Mouse (Mus musculus) B cell, adult 2 months (primary cell): ENCODE data around the gene Gbf1.
"Not testable (repeated sequence)": the region's sequence is repeated elsewhere in the genome, so short reads cannot be mapped to it uniquely, and the experiment has no call there.

ENCODE experiments used
- DNase-seq, 2 experiments: peaks; one replicate each; pipeline ENCODE4 v3.0.0; 2022

Gbf1 gene

DNA sequence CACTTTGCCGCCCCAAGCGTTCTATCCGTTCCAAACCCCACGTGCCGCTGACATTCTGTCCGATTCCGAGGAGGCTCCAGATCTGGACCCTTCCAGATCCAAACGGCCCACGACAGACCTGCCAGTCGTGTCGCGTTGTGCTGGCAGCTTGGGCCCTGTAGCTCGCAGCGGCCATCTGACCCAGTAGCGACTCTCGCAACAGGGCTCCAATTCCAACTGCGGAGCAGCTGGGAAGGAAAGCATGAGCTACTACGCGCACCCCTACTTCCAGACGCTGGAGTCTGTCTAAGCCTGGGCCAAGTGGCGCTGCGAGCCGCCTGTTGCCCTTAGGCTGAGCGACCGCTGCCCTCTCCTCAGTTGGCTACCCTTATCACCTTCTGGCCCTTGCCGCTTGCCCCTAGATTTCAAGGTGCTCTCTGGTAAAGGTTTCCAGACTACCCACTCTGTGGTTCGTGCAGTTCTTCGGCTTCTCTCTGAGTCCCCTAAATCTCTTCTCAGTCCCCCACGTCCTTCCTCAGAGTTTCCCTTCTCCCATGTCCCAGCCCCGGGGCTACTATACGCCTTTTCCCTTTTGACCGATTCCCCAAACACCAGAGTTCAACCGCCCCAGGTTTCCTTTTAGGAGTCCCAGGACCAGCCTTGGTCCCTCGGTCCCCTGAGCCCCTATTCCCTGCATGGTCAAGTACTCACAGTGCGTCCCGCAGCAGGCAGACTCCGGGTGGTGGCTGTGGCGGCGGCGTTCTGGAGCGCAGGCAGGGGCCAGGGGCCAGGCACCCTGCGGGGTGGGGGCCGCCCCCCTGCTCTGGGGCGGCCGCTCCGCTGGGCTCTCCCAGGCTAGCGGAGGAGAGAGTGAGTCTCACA is 4.6 kb upstream of the Gbf1 start, which contains the start of gene Pitx3:
Gene Pitx3, minus strand, starts transcription at position 816 of the 861 bp plus-strand sequence.
- peak in 1 of 2 experiments; percentile 32 for DNase-seq

DNA sequence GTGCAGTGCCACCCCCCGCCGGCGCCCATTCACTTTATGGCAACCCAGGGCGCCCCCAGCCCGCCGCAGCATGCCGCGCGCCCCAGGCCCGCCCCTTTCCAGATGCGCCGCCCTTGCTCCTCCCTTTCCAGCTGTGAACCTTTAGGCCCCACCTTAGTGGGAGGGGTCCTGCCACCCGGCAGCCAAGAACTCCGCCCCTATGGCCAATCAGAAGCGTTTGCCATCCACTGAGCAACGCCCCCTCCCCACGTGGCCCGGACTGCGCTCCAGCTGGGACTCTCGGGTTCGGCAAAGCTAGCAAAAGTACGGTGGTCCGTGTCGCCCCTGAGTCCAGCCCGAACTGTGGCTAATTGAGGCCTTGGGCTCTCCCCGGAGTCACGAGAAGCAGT is 3.9 kb upstream of the Gbf1 start:
- peak; percentile 77 to 80 for DNase-seq

DNA sequence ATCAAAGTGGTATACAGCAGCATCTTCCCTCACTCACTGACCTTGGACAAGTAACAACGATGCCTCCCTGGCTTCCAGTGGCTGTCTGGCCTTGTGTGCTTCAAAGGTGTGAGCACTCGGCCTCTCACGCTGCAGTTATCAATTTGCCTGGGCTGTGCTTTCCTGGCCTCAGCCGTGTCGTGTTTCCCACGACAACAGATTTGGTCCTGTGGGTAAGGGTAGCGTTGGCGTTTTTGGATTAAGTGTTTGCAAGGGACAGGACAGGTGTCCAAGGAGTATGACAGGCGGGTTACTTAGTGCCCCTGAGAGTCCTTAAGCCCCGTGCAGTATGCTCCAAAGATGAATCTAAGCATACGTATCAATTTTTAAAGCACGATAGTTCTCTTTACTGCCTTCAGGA is 3.2 kb upstream of the Gbf1 start:
- no peak for DNase-seq

DNA sequence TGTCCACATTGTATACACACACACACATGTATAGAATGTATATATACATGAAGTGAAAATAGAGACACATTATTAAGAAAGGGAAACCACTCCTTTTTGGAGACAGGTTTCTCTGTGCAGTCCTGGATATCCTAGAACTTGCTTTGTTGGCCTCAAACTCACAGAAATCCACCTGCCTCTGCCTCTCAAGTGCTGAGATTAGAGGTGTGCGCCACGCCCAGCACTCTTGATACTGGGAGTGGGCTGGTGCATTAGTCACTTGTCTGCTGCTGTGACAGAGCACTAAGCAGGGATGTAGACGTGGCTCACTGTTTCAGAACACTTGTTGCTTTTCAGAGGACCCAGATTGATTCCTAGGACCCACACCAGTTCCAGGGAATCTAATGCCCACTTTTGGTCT is 13.6 kb downstream of the Gbf1 start:
- DNase-seq, result no peak

DNA sequence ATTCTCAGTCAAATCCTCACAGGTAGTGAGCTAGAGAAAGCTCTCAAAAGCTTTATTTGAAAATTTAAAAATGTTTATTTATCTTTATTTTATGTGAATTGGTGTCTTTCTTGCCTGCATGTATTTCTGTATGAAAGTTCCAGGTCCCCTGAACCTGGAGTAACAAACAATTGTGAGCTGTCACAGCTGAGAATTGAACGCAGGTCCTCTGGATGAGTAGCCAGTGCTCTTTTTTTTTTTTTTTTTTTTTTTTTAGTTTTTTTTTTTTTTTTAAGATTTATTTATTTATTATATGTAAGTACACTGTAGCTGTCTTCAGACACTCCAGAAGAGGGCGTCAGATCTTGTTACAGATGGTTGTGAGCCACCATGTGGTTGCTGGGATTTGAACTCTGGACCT is 14.9 kb downstream of the Gbf1 start:
- not testable (repeated sequence) for DNase-seq

DNA sequence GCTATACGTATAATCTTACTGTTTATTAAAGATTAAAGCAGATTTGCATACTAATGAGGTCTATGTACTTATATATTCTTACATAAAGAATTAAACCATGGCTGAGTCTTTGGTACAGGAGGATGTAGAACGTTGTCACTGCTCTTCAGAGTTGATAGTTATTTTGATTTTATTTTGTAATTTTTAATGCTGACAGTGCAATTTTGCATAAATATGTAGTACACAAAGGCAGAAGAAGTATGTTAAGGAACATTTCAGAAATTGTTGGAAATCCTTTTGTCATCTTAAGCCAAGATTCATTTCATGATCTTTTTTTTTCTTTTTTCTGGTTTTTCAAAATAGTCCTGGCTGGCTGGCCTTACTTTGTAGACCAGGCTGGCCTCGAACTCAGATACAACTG is 17.1 kb downstream of the Gbf1 start:
- DNase-seq, result no peak

DNA sequence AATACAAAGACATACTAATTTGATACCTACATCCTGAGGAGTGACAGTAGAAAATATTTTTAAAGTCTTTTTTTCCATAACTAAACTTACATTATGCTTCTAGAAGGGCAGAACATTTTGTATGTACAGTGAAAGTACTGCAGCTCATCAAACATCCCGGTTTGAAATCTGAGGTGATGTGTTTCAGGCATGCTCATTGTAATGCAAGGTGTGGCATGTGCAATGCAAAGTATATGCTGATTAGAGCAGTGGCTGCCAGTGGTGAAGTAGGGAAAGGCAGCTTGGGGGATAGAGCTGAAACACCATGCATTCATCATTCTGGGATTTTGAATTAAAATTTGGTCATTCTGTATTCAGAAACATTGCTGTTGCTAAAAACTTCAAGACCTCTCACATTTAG is 17.6 kb downstream of the Gbf1 start:
- no peak for DNase-seq

DNA sequence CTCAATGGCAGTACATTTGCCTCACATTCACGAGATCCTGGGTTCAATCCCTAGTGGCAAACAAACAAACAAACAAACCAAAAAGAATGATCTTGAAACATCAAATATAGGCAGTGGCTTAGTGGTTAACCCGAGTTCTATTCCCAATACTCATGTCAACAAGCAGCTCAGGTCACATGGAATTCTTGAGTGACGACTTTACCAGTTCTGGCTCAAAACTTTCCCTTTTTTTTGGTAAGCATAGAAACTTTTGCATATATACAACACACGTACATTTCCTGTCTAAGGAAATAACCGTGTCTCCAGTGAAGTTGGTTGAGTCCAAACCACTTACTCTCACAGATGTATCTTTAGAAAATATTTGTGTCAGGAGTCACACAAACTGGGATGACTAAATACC is 20.2 kb downstream of the Gbf1 start:
- no peak for DNase-seq

DNA sequence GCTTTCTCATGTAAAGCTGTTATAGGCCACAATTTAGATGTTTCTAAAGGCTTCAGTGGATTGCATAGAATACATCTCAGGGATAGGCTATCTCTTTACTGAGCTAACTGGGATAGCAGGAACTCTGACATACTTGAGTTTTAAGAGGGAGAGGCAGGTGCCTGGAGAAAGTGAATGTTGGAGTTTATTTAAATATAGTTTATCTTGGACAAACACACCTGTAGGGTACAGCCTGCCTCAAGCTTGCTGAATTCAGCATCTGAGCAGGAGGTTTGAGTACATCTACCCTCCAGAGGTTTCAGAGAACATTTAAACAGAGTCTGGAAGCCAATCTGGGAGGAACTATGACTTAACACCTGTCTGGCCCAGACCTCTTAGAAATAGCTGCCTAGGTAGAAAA is 22.9 kb downstream of the Gbf1 start:
- DNase-seq, result no peak

DNA sequence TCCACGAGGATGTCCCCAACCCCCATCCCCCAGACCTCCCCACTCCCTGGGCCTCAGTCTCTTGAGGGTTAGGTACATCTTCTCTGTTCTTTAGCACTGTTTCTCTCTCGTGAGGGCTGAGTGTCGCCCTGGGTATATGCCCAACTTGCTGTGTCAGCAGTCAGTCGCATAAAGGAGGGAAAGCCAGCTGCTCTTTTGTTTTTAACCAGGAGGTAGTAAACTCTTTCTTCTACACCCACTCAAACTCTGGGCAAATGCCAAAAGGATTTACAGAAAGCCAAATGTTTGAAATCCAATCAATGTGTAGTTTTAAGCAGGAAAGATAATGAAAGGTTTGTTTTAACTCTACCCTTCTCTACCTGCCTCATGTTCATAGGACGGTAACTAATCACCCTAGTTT is 24.7 kb downstream of the Gbf1 start:
- DNase-seq, result no peak

DNA sequence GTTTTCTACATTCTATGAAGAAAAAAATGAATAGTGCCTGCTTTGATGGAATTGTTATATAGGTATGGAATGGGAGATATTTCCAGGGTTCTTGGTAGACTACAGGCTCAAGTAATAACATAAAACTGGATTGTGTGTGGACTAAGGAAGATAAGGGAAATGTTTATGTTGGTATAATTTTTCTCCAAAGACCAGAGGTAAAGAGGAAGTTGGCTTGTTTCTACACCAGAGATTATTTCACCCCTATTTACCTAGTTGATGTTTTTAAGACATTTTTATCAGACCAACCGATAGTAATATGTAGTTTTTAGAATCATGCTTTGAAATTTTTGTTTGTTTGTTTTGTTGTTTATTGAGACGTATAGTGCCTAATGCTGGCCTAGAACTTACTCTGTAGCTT is 28.0 kb downstream of the Gbf1 start:
- no peak for DNase-seq

DNA sequence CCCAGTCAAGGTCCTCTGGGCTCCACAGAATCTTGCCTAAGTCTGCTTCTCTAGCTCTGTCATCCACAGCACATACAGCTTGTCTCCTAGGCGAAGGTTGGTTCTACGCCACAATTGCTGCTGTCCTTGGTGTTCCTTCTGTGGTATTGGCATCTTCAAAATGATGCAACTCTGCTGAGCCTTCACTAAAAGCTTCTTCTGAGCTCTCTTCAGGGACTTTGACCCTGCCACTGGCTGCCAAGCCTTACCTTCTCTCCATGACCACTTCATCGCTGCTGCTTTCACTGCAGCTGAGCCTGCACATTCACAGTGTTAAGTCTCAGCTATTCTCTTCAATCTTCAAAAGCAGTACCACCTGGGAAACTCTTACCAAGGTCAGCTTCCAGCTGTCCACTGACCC is 29.9 kb downstream of the Gbf1 start:
- no peak for DNase-seq

DNA sequence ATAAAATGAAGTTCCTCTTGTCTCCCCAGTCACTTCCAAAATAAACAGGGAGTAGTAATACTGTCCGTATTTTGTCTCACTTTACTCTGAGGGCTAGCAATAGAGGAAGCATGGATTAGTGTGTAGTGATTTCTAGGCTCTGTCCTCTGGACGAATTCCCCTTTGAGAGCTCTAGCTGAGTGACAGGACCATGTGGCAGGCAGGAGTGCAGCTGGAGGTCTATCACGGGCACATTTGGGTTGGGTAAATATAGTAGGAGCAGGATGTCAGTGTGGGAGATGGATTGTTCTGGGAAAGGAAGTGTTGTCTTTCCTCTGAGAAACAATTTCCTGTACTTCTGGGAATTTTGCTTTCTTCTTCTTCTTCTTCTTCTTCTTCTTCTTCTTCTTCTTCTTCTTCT is 34.3 kb downstream of the Gbf1 start:
- DNase-seq, result no peak

DNA sequence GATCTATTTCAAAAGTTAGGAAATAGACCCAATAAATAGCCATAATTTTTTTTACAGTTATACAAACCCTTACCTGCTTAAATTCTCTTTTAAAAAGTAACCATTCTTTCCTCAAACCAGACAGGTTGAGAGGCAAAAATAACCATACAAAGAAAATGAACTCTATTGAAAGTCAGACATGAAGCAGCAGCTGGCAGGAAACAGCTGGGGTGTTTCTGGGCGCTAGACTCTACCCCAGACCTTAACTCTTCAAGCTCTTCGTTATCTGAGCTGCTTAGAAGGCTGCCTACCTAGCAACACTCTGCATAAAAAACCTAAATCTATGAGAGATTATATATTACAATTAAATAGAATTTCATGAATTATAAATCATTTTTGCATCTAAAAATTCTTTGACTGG is 34.9 kb downstream of the Gbf1 start:
- no peak for DNase-seq

DNA sequence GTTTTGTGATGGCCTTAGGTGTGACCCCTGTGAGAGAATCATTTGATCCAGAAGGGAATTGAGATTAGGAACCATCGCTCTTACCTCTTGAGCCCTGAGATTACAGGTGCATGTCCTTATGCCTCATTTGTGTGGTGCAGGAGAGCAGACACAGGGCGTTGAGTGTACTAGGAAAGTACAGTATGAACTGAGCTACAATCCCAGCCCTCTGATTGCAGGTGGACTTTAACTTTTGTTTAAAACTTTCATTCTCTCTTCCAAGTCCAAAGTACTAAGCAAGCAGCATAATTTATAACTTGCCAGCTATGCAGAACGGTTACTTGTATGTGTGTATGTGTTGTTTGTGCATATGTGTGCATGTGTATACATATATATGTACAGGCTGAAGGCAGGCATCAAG is 46.0 kb downstream of the Gbf1 start:
- DNase-seq, result no peak

DNA sequence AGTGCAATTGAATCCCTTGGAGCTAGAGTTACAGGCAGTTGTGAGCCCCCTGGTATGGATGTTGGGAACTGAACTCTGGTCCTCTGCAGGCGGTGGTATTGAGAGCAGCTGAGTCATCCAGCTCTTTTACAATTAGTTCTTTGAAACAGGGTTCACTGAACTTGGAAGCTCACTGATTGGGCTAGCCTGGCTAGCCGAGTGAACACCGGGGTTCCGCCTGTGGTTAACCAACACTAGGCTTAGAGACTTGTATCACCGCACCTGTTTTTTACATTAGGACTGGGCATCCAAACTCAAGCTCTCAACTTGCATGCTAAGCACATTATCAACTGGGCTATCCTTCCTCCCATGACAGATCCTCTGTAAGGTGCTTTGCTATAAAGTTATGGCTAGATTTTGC is 46.6 kb downstream of the Gbf1 start:
- no peak for DNase-seq

DNA sequence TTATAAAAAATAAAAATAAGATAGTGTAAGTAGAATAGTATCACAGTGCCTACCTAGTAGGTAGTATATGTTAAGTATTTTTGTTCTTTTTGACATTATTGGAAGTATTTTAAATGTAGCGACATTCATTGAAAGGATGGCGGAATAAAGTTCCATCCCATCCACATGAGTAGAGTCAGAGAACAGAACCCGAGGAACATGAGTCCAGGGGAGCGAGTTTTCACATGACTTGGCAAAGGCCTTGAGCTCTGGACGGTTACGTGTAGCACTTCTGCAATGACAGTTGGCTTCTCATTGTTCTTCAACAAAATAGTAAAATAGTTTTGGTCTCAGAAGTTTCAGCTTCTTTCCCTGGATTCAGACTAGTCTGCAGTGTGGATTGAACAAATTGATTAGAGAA is 51.9 kb downstream of the Gbf1 start:
- no peak for DNase-seq

DNA sequence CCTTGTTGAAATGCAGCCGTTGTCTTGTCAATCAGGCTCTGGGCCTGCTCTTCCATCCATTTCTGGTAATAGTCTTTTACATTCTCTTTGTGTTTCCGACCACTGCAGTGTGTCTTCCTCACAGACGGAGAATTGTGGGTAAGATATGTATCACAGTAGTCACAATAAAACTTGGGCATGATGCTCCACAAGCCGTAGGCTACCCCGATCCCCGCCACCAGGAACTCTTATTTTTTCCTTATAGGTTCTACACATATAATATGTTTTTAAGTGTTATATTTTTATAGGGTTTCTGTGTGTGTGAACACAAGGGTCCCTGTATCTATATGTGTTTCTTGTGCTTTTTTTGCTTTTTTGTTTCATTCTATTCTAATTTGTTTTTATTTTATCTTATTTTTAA is 53.4 kb downstream of the Gbf1 start:
- no peak for DNase-seq

DNA sequence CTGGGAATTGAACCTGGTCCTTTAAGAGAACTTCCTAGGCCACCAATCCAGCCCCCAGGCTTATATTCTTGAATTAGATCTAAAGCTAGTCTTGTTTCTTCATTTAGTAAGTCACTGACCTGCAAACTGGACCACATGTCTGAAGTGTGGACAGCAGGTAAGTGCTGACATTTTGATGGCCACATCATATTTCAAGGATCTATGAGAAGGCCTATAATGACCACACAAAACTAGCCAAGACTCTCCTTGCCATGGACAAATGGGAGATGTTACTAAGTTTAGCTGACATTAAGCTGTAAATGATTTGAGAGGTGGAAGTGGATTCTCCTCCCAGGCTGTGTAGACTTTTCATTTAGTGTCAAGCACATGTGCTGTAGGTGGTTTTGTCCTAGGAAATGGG is 58.6 kb downstream of the Gbf1 start:
- DNase-seq, result no peak

DNA sequence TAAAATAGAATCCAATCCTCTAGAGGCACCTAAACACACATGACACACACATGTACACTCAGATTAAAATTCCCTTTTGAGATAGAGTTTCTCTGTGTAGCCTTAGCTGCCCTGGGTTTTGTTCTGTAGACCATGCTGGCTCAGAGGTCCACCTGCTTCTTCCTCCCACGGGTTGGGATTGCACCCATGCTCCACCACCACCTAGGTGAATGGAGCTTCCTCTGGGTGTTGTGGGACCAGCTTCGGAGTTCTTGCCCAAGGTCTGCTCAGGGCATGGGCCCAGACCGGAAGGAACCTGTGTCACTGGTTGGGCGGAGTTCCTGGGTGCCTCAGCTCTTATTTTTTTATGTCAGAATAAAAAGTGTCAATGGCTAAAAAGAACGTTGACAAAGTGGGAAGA is 62.2 kb downstream of the Gbf1 start:
- DNase-seq, result no peak

DNA sequence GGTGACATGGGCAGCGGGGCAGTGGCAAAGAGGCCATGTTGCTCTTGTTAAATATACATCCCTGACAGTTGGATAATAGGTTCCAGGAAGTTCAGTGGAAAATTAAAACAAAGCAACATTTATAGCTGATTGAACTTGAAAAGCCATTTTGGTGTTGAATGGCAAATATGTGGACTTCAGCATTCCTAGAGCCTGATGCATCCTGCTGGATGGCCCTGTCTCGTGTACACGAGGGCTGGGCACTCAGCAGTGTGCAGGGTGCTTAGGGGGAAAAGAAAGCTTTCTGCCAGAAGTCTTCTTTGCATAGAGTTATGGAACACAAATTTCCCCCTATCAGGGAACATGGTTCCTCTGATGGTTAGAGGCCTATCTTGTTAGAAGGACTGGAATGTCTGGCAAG is 63.1 kb downstream of the Gbf1 start:
- DNase-seq, result no peak

DNA sequence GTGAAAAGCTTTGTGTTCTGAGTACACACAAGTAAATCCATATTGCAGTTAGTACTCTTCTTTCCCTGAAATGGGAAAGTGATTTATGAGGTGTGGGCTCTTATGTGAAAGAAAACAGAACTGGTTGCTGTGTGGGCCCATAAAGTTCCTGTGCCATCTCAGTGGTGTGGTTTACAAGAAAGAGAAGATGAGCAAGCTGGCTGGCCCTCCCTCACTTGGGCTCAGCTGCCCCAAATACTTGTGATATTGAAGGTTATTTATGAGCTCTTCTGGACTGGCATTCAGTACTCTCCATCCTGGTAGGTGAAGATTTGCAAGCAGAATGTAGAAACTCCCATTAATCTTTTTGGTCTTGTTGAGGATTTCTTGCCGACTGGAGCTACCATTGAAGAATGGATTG is 64.4 kb downstream of the Gbf1 start:
- DNase-seq, result no peak

DNA sequence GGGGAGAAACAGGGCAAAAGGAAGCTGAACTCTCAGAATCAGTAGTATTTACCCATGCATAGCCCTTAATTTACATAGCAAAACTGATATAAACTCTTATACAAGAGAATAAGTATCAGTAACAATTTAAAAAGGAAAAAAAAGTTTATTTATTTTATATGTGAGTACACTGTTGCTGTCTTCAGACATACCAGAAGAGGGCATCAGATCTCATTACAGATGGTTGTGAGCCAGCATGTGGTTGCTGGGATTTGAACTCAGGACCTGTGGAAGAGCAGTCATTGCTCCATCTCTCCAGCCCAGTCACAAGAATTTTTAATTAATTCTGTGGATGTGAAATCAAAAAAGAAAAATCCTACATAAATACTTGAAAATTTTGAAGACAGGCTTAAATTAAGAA is 65.0 kb downstream of the Gbf1 start:
- not testable (repeated sequence) for DNase-seq

DNA sequence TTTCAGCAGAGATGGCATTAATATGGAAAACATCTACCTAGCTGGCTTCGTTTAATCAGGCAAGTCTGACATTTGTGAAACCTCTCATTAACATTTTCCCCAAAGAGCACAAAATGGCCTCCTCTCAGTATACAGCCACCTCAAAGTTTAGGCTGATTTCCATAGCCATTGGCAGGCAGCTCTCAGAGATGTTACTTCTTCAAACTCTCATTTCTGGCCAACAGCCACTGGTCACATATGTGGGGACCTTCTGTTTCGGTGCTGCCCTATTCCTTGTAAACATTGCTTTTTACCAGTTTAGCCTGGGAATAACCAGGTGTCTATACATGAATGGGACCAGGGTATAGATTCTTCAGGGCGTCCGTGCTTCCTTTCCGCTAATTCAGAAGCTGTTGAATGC is 67.8 kb downstream of the Gbf1 start:
- DNase-seq, result no peak

DNA sequence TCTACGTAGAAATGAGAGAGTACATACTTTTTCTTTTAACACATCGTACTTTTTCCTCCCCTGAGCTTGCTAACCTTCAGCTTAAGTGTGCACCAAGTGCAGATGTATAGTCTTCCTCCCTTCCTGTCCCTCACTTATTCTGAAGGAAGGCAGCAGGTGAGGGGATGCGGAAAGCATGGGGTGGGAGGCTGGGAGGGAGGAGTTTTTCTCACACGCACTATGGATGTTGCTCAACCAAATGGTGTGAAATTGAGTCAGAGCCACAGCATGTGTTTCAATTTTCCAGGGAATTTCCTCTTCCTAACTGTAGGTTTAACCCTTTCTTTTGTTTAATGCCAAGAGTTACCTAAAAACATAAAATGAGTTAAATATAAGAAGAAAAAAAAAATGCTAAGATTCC is 70.8 kb downstream of the Gbf1 start:
- DNase-seq, result no peak
